Mouse (Mus musculus): ENCODE results near the gene Ttll5.

DNA sequence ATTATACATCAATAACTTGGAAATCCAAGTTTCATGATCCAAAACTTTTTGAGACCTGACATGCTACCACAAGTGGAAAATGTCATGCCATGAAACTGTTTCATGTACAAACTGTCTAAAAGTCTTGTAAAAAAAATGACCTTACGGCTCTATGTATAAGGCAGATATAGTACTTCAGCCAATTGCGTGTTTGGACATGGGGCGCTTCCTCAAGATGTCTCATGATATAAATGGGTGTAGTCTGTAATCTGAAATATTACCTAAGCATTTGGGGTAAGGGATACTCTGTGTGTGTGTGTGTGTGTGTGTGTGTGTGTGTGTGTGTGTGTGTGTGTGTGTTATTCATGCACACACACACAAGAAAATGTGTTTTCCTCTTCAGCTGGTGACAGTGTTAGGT is 180.2 kb downstream of the Ttll5 start:
- TF ChIP-seq POLR2A (IDR thresholded peaks at IDR 0.05; ENCODE audit: insufficient read depth, low read depth, low read length) (no peak), CTCF (IDR thresholded peaks at IDR 0.05) (no peak)
